Mouse (Mus musculus) neural tube, embryonic 10.5 days (tissue): ENCODE measurements around the gene Rc3h2.
A peak's percentile ranks its signal among the peaks of the same experiment; 100 is the strongest.

ENCODE experiments used
- DNase-seq: peaks from one replicate; pipeline ENCODE4 v3.0.0-alpha.2; 2017; ENCODE audit warnings: low spot score; ENCODE audit errors: extremely low spot score

Rc3h2 gene

GRCm38 (mm10) chr2:37338497-37339187 lies 84.1 kb downstream of the Rc3h2 start:
- DNase-seq, result peak; percentile 29

- no peak for DNase-seq
These were observed 89.4 kb downstream of the Rc3h2 start for GRCm38 (mm10) chr2:37333321-37333720.

- DNase-seq, result no peak
These were observed 96.5 kb downstream of the Rc3h2 start, which contains the start of gene Olfr368 for GRCm38 (mm10) chr2:37326215-37326614. Gene Olfr368 (plus strand): TSS chr2:37326515.
